Mouse (Mus musculus): ENCODE results near the gene Zfand3. TPM values are rescaled to one million over a fixed set of nuclear protein-coding genes. Genes with fewer than 3 reads are reported as not detected.
A peak's percentile ranks its signal among the peaks of the same experiment; 100 is the strongest.

Zfand3 gene
- total RNA-seq, 2 experiments from 2014 or later: 122 to 139 TPM

GRCm38 (mm10) chr17:30192416-30193005 is 188.0 kb downstream of the Zfand3 start:
- no peak for DNase-seq (ENCODE audit: low spot score in 2 of 2)

DNA sequence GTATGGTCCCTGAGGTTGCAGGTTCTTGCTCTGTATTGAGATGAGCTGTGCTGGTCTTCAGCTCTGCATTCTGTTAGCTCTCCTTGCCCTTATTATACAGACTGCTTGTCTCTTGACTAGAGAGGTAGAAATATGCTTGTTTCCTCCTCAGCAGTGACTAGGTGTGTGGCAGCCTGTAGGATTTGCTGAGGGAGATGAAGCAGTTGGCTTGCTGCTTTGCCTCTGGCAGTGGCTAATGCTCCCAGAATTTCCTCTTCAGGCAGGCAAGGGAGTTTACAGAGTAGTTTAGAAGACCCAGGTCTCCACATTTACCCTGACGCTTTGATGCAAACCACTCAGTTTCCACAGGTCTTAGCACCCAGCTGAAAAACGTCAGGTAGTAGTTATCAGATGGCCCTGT is 189.1 kb downstream of the Zfand3 start:
- DNase-seq (ENCODE audit: low spot score in 2 of 2): no peak

- DNase-seq (ENCODE audit: low spot score in 2 of 2): no peak
These were observed 189.6 kb downstream of the Zfand3 start for GRCm38 (mm10) chr17:30194091-30194490.

DNA sequence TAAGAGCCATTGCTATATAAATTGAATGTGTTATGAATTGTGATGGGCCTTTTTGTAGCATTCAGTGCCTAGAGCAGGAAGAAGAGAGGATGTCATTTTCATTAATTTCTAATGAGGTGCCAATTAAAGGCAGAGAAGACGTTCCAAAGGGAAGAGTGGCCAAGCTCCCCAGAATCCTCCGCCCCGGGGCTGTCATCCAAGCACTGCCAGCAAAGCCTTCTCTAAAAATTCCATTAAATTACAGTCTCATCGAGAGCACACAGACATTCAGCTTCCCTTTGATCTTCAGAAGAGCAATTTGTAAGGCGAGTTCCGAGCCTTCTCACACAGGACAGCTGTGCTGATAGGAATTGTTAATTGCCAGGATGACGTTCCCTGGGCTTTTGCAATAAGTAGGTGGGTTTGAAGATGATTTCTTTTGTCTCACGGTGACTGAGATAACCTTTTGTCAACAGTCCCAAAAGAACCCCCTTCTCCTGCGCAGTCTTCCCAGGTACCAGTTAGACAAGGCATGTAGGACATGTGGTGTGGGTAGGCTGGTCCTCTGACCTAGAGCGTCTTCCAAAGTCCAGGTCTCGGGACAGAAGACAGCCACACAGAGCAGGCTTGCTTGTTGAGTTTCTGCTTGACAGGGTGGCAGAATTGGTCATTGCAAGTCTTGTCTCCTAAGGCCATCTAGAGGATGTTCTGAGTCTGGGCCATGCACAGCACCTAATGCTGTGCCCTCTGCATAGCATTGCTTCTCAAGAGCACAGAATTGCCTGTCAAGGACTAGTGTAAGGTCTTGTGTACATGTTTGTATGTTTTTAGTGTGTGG is 190.3 kb downstream of the Zfand3 start:
- DNase-seq (ENCODE audit: low spot score in 2 of 2): no peak

DNA sequence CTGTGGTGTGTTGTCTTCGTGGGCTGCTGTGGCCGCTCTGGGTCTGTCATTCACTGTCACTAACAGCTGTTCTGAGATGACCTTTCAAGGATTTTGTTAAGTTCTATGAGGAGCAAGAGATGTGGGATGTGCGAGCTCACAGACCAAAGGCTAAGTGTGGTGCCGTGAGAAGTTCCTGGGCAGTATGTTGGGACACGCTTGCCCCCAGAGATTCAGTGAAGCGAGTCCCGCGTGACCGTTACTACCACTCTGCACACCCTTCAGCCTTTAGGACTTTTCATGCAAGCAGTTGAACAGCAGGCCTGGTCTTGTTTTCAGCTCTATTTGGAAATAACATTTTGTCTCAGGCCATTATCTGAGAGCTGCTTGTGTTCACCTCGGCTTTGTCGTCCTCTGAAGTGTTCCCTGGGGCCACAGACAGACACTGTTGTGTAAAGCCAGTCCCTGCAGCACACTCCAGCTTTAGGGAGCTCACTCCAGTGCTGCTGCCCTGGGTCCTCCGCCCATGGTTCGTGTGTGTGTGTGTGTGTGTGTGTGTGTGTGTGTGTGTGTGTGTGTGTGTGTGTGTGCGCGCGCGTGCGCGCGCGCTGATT is 191.2 kb downstream of the Zfand3 start:
- peak in 1 of 2 experiments; percentile 12 for DNase-seq (ENCODE audit: low spot score in 2 of 2)

- peak in 1 of 2 experiments; percentile 15 for DNase-seq (ENCODE audit: low spot score in 2 of 2)
These were observed 192.1 kb downstream of the Zfand3 start for GRCm38 (mm10) chr17:30196401-30197279.

GRCm38 (mm10) chr17:30197280-30198030 is 192.9 kb downstream of the Zfand3 start:
- peak in 1 of 2 experiments; percentile 14 for DNase-seq (ENCODE audit: low spot score in 2 of 2)

DNA sequence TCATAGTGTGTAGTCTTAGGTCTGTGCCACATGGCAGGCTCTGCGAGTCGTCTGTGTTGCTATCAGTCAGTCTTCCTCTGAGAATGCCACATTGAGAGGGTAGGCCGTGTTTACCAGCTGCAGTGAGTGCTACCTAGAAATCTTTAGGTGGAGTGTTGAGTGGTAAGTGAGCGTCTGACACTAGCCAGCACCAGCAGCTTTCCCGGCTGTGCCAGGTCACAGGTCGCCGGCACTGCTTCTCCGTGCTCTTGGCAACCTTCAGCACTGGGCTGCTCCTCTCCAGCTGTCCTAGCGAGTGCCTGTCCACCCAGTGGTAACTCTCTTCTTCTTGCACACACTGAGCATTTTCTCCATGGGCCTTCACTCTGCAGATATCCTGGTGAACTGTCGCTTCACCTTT is 193.9 kb downstream of the Zfand3 start:
- DNase-seq (ENCODE audit: low spot score in 2 of 2): peak in 1 of 2 experiments; percentile 14

DNA sequence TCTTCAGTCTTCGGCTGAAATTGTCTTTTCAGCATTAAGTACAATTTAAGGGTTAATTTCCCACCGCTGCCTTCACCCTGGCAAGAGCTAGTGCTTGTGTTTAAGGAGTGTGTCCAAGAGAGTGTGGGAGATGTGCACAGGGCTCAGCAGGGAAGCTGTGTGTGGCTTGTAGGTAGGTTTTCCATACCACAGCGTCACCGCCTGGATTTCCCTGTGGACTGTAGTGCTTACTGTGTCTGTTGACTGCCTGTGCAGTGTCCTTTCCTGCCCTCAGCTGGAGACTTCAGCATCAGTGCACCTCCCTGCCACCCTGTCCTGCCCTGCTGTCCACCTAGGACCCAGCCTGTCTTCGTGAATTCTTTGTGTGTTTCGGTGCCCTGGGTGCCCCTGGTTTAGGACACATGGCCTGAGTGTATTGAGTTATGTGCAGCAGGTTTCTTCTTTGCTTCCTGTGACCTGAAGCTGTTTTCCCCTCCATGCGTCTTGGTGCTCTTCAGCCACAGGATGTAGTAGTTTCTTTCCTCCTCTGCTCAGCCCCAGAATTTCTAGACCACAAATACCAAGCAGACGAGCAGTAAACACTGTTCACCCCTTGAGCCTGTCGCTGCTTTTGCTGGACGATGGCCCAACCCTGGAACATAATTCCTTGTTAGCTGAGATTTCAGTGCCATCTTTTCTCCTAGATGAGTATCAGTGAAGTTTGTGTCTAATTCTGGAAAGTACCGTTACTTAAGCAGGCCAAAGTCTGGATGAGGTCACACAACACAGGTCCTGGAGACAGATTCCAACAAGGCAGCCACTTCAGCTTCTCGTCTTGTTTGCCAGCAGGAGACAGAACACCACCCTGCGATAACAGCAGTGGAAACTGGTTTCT is 195.1 kb downstream of the Zfand3 start:
- DNase-seq (ENCODE audit: low spot score in 2 of 2): no peak

DNA sequence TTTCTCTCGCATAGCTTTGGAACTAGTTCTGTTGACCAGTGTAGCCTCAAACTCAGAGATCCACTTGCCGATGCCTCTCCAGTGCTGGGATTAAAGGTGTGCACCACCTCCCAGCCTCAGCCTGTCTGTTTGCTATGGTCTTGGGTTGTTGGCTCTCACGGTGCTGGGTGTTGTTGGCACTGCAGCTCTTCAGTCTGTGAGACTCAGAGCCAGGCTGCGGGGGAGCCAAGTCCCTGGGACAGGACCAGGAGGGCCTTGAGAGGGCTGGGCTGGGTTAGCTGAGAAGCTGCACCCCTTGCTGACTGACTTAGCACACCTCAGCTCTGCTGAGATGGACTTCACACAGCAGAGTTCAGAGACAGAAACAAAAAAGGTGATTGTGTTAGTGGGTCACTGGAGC is 195.8 kb downstream of the Zfand3 start:
- DNase-seq (ENCODE audit: low spot score in 2 of 2): no peak

GRCm38 (mm10) chr17:30205062-30205825 is 200.7 kb downstream of the Zfand3 start:
- DNase-seq (ENCODE audit: low spot score in 2 of 2): no peak

- DNase-seq (ENCODE audit: low spot score in 2 of 2): no peak
These were observed 205.7 kb downstream of the Zfand3 start for GRCm38 (mm10) chr17:30210262-30210661.

DNA sequence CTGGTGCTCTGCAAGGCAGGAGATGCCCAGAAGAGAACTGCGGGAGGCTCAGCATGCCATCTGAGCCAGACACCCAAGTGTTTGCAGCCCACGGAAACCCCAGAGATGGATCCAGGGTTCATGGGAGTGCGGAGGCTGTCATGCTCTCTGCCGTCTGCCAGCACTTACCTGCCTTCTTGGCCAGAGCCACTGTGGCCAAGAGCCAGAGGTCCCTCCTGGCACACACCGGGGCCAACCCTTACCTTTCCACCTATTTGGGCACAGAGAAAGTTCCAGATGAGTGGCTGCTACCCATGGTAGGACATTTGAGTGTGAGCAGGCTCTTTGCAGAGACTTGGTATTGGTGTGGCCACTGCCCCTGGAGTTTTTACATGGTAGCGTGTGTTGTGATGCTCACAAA is 206.4 kb downstream of the Zfand3 start:
- DNase-seq (ENCODE audit: low spot score in 2 of 2): no peak

DNA sequence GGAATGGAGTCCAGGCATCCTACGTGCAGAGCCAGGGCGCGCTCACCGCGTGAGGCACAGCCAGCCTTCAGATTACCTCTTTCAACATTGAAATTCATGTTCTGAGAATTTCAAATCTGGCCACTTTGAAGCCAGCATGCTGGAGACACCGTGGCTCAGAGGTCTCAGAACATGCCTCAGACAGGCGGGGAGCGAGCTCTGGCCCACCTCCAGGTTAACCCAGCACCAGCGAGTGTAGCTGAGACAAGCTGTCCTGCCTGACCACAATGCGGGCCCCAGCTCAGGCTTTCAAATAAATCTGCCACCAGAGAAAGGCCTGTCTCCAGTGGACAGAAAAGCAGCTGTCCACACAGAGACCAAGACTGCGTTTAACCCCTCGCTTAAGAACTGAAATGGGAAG is 208.1 kb downstream of the Zfand3 start:
- no peak for DNase-seq (ENCODE audit: low spot score in 2 of 2)

GRCm38 (mm10) chr17:30213371-30213770 is 208.8 kb downstream of the Zfand3 start:
- DNase-seq (ENCODE audit: low spot score in 2 of 2): no peak

- no peak for DNase-seq (ENCODE audit: low spot score in 2 of 2)
These were observed 209.9 kb downstream of the Zfand3 start for GRCm38 (mm10) chr17:30214393-30214792.

- no peak for DNase-seq (ENCODE audit: low spot score in 2 of 2)
These were observed 211.2 kb downstream of the Zfand3 start for GRCm38 (mm10) chr17:30215741-30216140.

DNA sequence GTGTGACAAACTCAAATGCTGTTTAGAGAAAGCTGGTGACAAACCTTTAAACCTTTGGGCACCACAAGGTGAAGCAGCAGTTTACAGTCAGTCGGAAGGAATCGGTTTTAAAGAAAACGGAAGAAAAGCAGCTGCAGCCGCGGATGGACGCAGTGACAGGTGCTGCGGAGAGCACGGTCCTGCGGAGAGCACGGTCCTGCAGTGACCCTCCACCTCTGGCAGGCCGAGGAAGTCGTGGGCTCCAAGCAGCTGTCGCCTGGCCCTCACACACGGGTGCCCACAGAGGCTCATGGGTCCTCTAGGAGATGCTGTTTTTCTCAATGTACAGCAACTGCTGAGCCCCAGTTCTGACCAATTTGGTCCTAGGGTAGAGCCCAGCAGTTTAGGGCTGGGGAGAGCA is 217.1 kb downstream of the Zfand3 start:
- DNase-seq (ENCODE audit: low spot score in 2 of 2): no peak

DNA sequence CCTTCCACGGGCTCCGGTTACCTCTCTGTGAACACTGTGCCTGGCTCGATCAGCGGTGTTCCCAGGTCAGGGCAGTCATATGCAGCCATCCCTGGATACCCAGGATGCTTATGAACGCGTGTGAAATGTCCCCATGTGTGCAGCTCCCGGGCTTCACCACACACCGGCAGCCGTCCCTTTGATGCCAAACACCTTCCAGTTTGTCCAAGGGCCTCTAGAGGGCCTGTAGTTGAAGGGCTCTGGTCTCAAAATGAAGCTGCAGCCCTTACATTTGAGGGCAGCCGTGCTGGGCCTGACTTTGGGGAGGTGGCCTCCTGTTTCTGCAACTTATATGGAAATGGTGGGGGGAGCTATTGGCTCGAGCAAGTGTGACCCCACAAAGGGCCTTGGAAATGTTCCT is 217.8 kb downstream of the Zfand3 start:
- no peak for DNase-seq (ENCODE audit: low spot score in 2 of 2)

All from gastrocnemius, postnatal 4 days (tissue).